Mouse (Mus musculus) CD4-positive, CD25-positive, alpha-beta regulatory T cell (primary cell): Measurements from ENCODE around the gene Phip. TPM values are rescaled to one million over a fixed set of nuclear protein-coding genes. Genes with fewer than 3 reads are reported as not detected.

Experiments
- polyA plus RNA-seq: library from polyadenylated mRNA; unstranded; fragments of 100-300 nt; shearing (Covaris generic); gene quantifications from one replicate; pipeline ENCODE4 v1.2.1, GENCODE M21; 2017

The Phip gene
- 138 TPM for polyA plus RNA-seq

DNA sequence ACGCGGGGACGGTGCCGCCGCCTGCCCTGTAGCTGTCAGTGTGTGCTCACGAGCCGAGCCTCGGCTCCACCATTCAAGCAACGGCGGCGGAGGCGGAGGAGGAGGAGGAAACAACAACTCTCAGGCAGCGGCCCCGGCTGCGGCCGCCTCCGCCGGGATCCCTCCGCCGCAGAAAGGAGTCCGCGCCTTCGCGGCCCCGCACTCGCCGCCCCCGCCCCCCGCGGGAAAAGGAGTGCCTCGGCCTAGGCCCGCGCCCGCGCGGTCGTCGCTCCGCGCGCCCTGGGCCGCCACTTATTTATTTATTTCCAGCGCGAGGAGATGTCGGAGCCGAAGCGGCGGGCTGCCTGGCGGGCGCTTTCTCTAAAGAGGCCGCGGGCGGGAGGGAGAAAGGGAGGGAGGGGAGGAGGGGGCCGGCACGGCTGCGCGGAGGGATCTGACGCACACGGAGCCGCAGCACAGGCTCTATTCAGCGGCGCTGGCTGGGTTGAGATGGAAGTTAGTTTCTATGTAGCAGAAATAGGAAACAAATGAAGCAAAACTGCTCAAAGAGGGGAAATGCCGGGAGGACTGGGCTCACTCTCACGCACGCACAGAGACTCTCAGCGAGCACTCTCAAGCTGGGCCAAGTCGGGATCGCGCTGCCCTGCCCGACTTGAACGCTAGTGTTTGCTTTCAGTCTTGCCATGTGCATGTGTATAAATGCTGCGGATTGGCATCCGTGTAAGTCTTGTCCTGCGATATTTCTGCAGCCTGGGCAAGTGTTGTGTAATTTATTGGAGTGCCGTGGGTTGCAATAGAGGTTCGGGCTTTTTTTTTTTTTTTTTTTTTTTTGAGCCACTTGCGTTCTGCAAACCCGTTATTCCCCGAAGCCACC is at the start of gene Phip:
Gene Phip, minus strand, starts transcription at position 175 of the 874 bp plus-strand sequence.

DNA sequence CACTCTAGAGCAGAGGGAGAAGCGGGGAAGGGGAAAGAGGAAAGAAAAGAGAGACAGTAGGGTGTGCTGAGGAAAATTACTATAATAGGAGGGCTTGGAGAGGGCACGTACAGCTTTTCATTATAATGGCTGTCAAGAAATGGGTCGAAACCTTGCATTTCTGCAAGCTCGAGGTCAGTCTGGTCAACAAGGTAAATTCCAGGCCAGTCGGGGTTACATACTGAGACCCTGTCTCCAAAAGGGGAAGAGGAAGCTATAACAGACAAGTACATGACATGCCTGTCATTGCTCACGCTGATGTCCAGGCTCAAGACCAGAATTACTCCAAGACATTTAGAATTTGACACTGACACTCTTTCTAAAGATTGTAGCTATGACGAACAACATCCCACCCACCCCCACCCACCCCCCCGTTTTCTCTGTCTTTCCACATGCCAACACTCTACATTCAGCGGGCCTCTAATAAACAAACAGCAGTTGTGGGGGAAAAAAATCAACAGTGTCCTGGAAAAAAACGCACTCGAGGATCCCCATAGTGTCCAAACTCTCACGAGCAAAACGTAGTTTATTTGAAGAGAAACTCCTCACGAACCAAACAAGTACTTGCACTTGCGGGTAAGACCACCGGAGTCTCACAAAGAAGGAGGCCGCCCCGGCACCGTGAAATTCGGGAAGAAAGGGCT is 146.2 kb downstream of the Phip start, which contains the start of gene Irak1bp1:
Gene Irak1bp1, plus strand, starts transcription at position 534 of the 683 bp plus-strand sequence.

Other genes starting within 250 kb of the Phip start
- 0.89 TPM for gene Irak1bp1, start 146.0 kb downstream of the Phip start, polyA plus RNA-seq
- 22.8 TPM for gene Hmgn3, start 171.2 kb upstream of the Phip start, polyA plus RNA-seq